Mouse (Mus musculus) leukemia stem cell, adult 10-12 weeks (primary cell): Measurements from ENCODE around the gene Foxj1. TPM values are rescaled to one million over a fixed set of nuclear protein-coding genes. Genes with fewer than 3 reads are reported as not detected.

ENCODE experiments used
- polyA plus RNA-seq: library from polyadenylated mRNA; stranded (reverse); fragments of >175 nt; gene quantifications from 2 replicates; pipeline ENCODE4 v1.2.3, GENCODE M21; 2012; ENCODE audit warnings: low replicate concordance

The Foxj1 gene
- 0.59 TPM in 1 of 2 replicates, not detected in the other for polyA plus RNA-seq

GRCm38 (mm10) chr11:116335244-116336036, at the start of gene Foxj1:
Gene Foxj1 (minus strand): TSS chr11:116335399.

GRCm38 (mm10) chr11:116307019-116307725, 28.0 kb downstream of the Foxj1 start, which contains the start of gene Exoc7:
Gene Exoc7 (minus strand): TSS chr11:116307233.

GRCm38 (mm10) chr11:116280751-116281663, 54.2 kb downstream of the Foxj1 start, which contains the start of gene Galr2:
Gene Galr2 (plus strand): TSS chr11:116280939.

Other genes with a start within 250 kb of the Foxj1 start
- gene Wbp2, start 248.4 kb downstream of the Foxj1 start, polyA plus RNA-seq, result 429 and 514 TPM in 2 replicates
- gene Trim47, start 208.2 kb downstream of the Foxj1 start, polyA plus RNA-seq, result 9.7 and 13.5 TPM in 2 replicates
- gene Trim65, start 204.3 kb downstream of the Foxj1 start, polyA plus RNA-seq, result 5.0 and 8.5 TPM in 2 replicates
- 94.4 and 126 TPM in 2 replicates for gene Mrpl38, start 196.5 kb downstream of the Foxj1 start, polyA plus RNA-seq
- 18.5 and 21.7 TPM in 2 replicates for gene Fbf1, start 167.2 kb downstream of the Foxj1 start, polyA plus RNA-seq
- 56.6 and 72.8 TPM in 2 replicates for gene Ten1, start 136.5 kb downstream of the Foxj1 start, polyA plus RNA-seq
- gene Acox1, start 136.4 kb downstream of the Foxj1 start, polyA plus RNA-seq, result 1.3 and 1.8 TPM in 2 replicates
- 0.20 TPM in 2 replicates for gene Evpl, start 97.3 kb downstream of the Foxj1 start, polyA plus RNA-seq
- gene Srp68, start 61.2 kb downstream of the Foxj1 start, polyA plus RNA-seq, result 12.1 and 13.2 TPM in 2 replicates
- gene Galr2, start 54.5 kb downstream of the Foxj1 start, polyA plus RNA-seq, result 0.21 TPM in 1 of 2 replicates, not detected in the other
- gene Exoc7, start 28.2 kb downstream of the Foxj1 start, polyA plus RNA-seq, result 9.0 and 12.8 TPM in 2 replicates
- 3.8 and 6.9 TPM in 2 replicates for gene Rnf157, start 77.6 kb upstream of the Foxj1 start, polyA plus RNA-seq
- gene Ubald2, start 98.7 kb upstream of the Foxj1 start, polyA plus RNA-seq, result 367 and 1,263 TPM in 2 replicates
- gene Qrich2, start 130.8 kb upstream of the Foxj1 start, polyA plus RNA-seq, result 0.03 TPM in 1 of 2 replicates, not detected in the other
- 97.3 and 125 TPM in 2 replicates for gene Prpsap1, start 158.8 kb upstream of the Foxj1 start, polyA plus RNA-seq
- 366 and 395 TPM in 2 replicates for gene Sphk1, start 195.5 kb upstream of the Foxj1 start, polyA plus RNA-seq
- gene Ube2o, start 246.0 kb upstream of the Foxj1 start, polyA plus RNA-seq, result 65.0 and 89.5 TPM in 2 replicates